Mouse (Mus musculus) hindbrain, embryonic 11.5 days (tissue): ENCODE measurements around the gene Mepce. TPM values are rescaled to one million over a fixed set of nuclear protein-coding genes. Genes with fewer than 3 reads are reported as not detected.

ENCODE experiments used
- ATAC-seq: fragments of 200-750 bp; cut with Nextera tagmentation; 2 replicates; pipeline ENCODE4 v1.8.0; 2017; ENCODE audit warnings: mild to moderate bottlenecking, moderate TSS enrichment, moderate library complexity; ENCODE audit not compliant: low FRiP score
- DNase-seq: peaks from one replicate; pipeline ENCODE4 v3.0.0-alpha.2; 2015; ENCODE audit warnings: low spot score
- H3K27ac ChIP-seq: fragments of 300-500 bp; sonication (generic); 2 replicates; pipeline ENCODE4 v1.5.1; 2014; ENCODE audit warnings: mild to moderate bottlenecking, low read depth, low read length
- H3K27me3 ChIP-seq: fragments of 300-500 bp; sonication (generic); 2 replicates; pipeline ENCODE4 v1.6.1; 2014; ENCODE audit warnings: mild to moderate bottlenecking, low read length, moderate library complexity, mixed read lengths; ENCODE audit not compliant: control insufficient read depth, insufficient read depth
- H3K36me3 ChIP-seq: fragments of 300-500 bp; sonication (generic); 2 replicates; pipeline ENCODE4 v1.6.1; 2014; ENCODE audit warnings: mild to moderate bottlenecking, low read length, moderate library complexity, mixed read lengths; ENCODE audit not compliant: control insufficient read depth, insufficient read depth
- H3K4me1 ChIP-seq: fragments of 300-500 bp; sonication (generic); replicated peaks from 2 replicates; pipeline ENCODE4 v1.6.1; 2014; ENCODE audit warnings: low read length, mixed read lengths; ENCODE audit not compliant: control insufficient read depth, insufficient read depth
- H3K4me2 ChIP-seq: fragments of 300-500 bp; sonication (generic); replicated peaks from 2 replicates; pipeline ENCODE4 v1.6.1; 2014; ENCODE audit warnings: mild to moderate bottlenecking, low read depth, low read length
- H3K4me3 ChIP-seq: fragments of 300-500 bp; sonication (generic); 2 replicates; pipeline ENCODE4 v1.5.1; 2014; ENCODE audit warnings: low read depth, low read length
- H3K9ac ChIP-seq: fragments of 300-500 bp; sonication (generic); 2 replicates; pipeline ENCODE4 v1.6.1; 2014; ENCODE audit warnings: low read depth, low read length
- H3K9me3 ChIP-seq: fragments of 300-500 bp; sonication (generic); 2 replicates; pipeline ENCODE4 v1.6.1; 2016; ENCODE audit warnings: low read length; ENCODE audit not compliant: control insufficient read depth
- WGBS: fragments of 180-500 bp; shearing (Covaris S2); extraction: QIAGEN DNeasy Blood & Tissue Kit; methylation state at CpG from one replicate; pipeline ENCODE4 v1.1.7; 2014; 5-methylcytosine and 5-hydroxymethylcytosine counted together
- polyA plus RNA-seq: library from polyadenylated mRNA; unstranded; fragments of >200 nt; fragmentation: Nextera tagmentation; extraction: Ambion mirVana; gene quantifications from 2 replicates; pipeline ENCODE4 v1.2.1, GENCODE M21; 2014

Mepce gene
- polyA plus RNA-seq, 1 experiment from 2014 or later = 14.9 TPM

- no peak overlapping the region for H3K27ac ChIP-seq
- H3K4me1 ChIP-seq = peaks cover 12% of the 10 kb centered on the region
- no peaks in the 10 kb centered on the region for H3K9me3 ChIP-seq
- peak overlapping the region; percentile 62 for H3K4me3 ChIP-seq
- no peak overlapping the region for H3K9ac ChIP-seq
- ATAC-seq = no peak
- WGBS = 76% methylated on average over 10 of the region's 10 CpGs
- H3K27me3 ChIP-seq = no peaks in the 10 kb centered on the region
- no peak for DNase-seq
- H3K4me2 ChIP-seq = peak overlapping the region; percentile 92; the same call in 1 of the 2 replicates
- H3K36me3 ChIP-seq = no peaks in the 10 kb centered on the region
Observed at GRCm38 (mm10) chr5:137742048-137742447, 45.4 kb downstream of the Mepce start.

GRCm38 (mm10) chr5:137741023-137741931, 46.2 kb downstream of the Mepce start, which contains the start of gene Nyap1:
Nyap1 (minus strand) TSS chr5:137741607.
- peak within 1 kb of the TSS; percentile 48; the same call in 1 of the 2 replicates for H3K27ac ChIP-seq
- under 1% methylated on average over 57 of the region's 71 CpGs for WGBS
- H3K4me3 ChIP-seq = peak within 1 kb of the TSS; percentile 62
- peaks cover 12% of the 10 kb centered on the region for H3K4me1 ChIP-seq
- no peaks in the 10 kb centered on the region for H3K36me3 ChIP-seq
- no peaks in the 10 kb centered on the region for H3K9me3 ChIP-seq
- H3K4me2 ChIP-seq = peak within 1 kb of the TSS; percentile 92
- H3K9ac ChIP-seq = peak within 1 kb of the TSS; percentile 68
- ATAC-seq (peak; percentile 87), DNase-seq (peak; percentile 92)
- no peaks in the 10 kb centered on the region for H3K27me3 ChIP-seq

GRCm38 (mm10) chr5:137740506-137740905, 46.9 kb downstream of the Mepce start:
- 9% methylated on average over 10 of the region's 11 CpGs for WGBS
- no peaks in the 10 kb centered on the region for H3K9me3 ChIP-seq
- H3K27ac ChIP-seq = peak overlapping the region; percentile 48; the same call in 1 of the 2 replicates
- peaks cover 12% of the 10 kb centered on the region for H3K4me1 ChIP-seq
- peak overlapping the region; percentile 68 for H3K9ac ChIP-seq
- H3K36me3 ChIP-seq = no peaks in the 10 kb centered on the region
- no peak for DNase-seq
- peak overlapping the region; percentile 92 for H3K4me2 ChIP-seq
- 0 out of 2 replicates have a peak, but pooled peaks have one; percentile 17 for ATAC-seq
- H3K4me3 ChIP-seq = peak overlapping the region; percentile 62
- H3K27me3 ChIP-seq = no peaks in the 10 kb centered on the region

- H3K4me1 ChIP-seq = peaks cover 22% of the 10 kb centered on the region
- 51% methylated on average over 9 of the region's 9 CpGs for WGBS
- no peaks in the 10 kb centered on the region for H3K9me3 ChIP-seq
- peak overlapping the region; percentile 92 for H3K4me2 ChIP-seq
- peak overlapping the region; percentile 4; the same call in 1 of the 2 replicates for H3K27ac ChIP-seq
- no peak for DNase-seq
- no peaks in the 10 kb centered on the region for H3K36me3 ChIP-seq
- no peak for ATAC-seq
- H3K27me3 ChIP-seq = no peaks in the 10 kb centered on the region
- peak overlapping the region; percentile 60 for H3K9ac ChIP-seq
- H3K4me3 ChIP-seq = peak overlapping the region; percentile 62
Observed at GRCm38 (mm10) chr5:137739471-137739870, 48.0 kb downstream of the Mepce start.

GRCm38 (mm10) chr5:137738516-137738915, 48.9 kb downstream of the Mepce start:
- Histone ChIP-seq H3K9ac (0 out of 2 replicates have a peak overlapping the region, but pooled peaks have one; percentile 20), H3K9me3 (no peaks in the 10 kb centered on the region), H3K27ac (no peak overlapping the region; the same call in 1 of the 2 replicates), H3K4me2 (peak overlapping the region; percentile 15; the same call in 1 of the 2 replicates), H3K27me3 (no peaks in the 10 kb centered on the region), H3K36me3 (no peaks in the 10 kb centered on the region), H3K4me3 (no peak overlapping the region; the same call in 1 of the 2 replicates), H3K4me1 (peaks cover 26% of the 10 kb centered on the region)
- DNase-seq (no peak), ATAC-seq (no peak)
- 52% methylated on average over 5 of the region's 5 CpGs for WGBS

GRCm38 (mm10) chr5:137737400-137737940, 50.0 kb downstream of the Mepce start:
- Histone ChIP-seq H3K36me3 (no peaks in the 10 kb centered on the region), H3K4me3 (no peak overlapping the region), H3K4me2 (no peak overlapping the region), H3K9ac (no peak overlapping the region), H3K9me3 (no peaks in the 10 kb centered on the region), H3K27me3 (no peaks in the 10 kb centered on the region), H3K4me1 (peaks cover 27% of the 10 kb centered on the region), H3K27ac (no peak overlapping the region)
- ATAC-seq (no peak), DNase-seq (no peak)
- 88% methylated on average over 6 of the region's 6 CpGs for WGBS

GRCm38 (mm10) chr5:137734289-137735061, 53.0 kb downstream of the Mepce start:
- H3K27me3 ChIP-seq = no peaks in the 10 kb centered on the region
- no peaks in the 10 kb centered on the region for H3K36me3 ChIP-seq
- H3K9me3 ChIP-seq = no peaks in the 10 kb centered on the region

GRCm38 (mm10) chr5:137733638-137734288, 53.7 kb downstream of the Mepce start:
- Histone ChIP-seq H3K9ac (peak overlapping the region; percentile 52), H3K27me3 (no peaks in the 10 kb centered on the region), H3K4me2 (peak overlapping the region; percentile 28), H3K4me3 (no peak overlapping the region), H3K27ac (peak overlapping the region; percentile 95), H3K36me3 (no peaks in the 10 kb centered on the region), H3K4me1 (peaks cover 20% of the 10 kb centered on the region), H3K9me3 (no peaks in the 10 kb centered on the region)
- DNase-seq (peak; percentile 72), ATAC-seq (peak; percentile 80)
- 47% methylated on average over 12 of the region's 12 CpGs for WGBS

More at GRCm38 (mm10) chr5:137734289-137735061, 53.0 kb downstream of the Mepce start:
- H3K27ac ChIP-seq = peak overlapping the region; percentile 95
- peaks cover 20% of the 10 kb centered on the region for H3K4me1 ChIP-seq
- ATAC-seq = peak; percentile 96
- 63% methylated on average over 6 of the region's 6 CpGs for WGBS
- peak overlapping the region; percentile 28 for H3K4me2 ChIP-seq
- H3K9ac ChIP-seq = peak overlapping the region; percentile 52
- peak; percentile 95 for DNase-seq
- H3K4me3 ChIP-seq = no peak overlapping the region
